ENCODE assay signal across 17 mouse cellular contexts in the genomic region with DNA sequence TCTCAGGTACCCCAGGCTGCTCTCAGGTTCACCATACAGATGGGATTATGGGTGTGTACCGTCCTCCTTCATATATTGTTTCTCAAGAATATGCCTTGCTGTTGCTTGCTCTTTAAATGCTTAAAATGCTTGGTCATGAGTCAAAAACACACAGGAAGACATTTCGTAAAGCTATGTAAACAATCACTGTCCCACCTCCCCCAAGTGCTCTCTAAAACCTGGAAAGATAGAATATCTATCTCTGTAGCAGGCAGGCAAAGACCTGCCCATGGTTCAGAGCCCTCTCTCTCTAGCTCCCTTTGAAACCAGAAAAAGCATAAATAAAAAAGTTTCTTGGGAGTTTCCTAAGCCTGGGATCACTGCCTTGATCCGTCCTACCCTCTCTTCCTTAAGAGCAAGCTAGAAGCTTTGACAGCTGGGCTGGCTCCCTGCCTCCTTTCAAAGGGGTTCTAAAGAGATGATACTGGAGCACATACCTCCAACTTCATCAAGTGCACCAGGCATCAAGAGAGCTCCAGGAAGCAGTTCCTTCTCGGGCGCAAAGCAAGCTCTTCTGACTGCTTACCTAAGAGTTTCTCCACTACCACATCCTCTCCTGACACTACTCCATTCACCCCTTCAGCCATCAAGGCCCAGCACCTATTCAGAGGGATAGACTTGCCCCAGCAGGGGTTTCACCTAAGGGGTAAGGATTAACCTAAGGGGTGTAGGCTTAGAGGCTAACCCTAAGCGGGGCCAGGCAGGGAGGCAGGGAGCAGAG. TPM values are rescaled to one million over a fixed set of nuclear protein-coding genes. Genes with fewer than 3 reads are reported as not detected.
A peak's percentile ranks its signal among the peaks of the same experiment; 100 is the strongest.
DNase-seq lines count a peak whose midpoint lies in the region; ATAC-seq and TF ChIP-seq lines count a peak whose summit lies in the region.
"Had no signal": no experiment of that assay in that cellular context is flagged by ENCODE, and none has a peak within 500 bp of the region (broad histone marks: within the 10 kb centered on the region; RNA-seq: fewer than 3 reads in every experiment).

No protein-coding gene starts in this region.

- no peaks in the 10 kb centered on the region for H3K9me3 ChIP-seq in liver, embryonic 12.5 days (replicated peaks)
- H3K9me3 ChIP-seq in hindbrain, postnatal 0 days (ENCODE audit: low read length): no peaks in the 10 kb centered on the region
- H3K9me3 ChIP-seq: embryonic facial prominence, embryonic 12.5 days; forebrain, embryonic 13.5 days; G1E had no signal

- no peaks in the 10 kb centered on the region for H3K36me3 ChIP-seq in liver, adult 2 months (ENCODE audit: control insufficient read depth, insufficient read depth, low read length)
- H3K36me3 ChIP-seq in liver, embryonic 12.5 days: no peaks in the 10 kb centered on the region
- no peaks in the 10 kb centered on the region for H3K36me3 ChIP-seq in hindbrain, postnatal 0 days (ENCODE audit: insufficient read depth, low read length)
- H3K36me3 ChIP-seq: embryonic facial prominence, embryonic 12.5 days; G1E had no signal

- TF ChIP-seq POLR2A in liver, adult 2 months (IDR thresholded peaks at IDR 0.05; ENCODE audit: extremely low read depth, insufficient read depth, low read length): no peak

- TF ChIP-seq CTCF in liver, adult 2 months (IDR thresholded peaks at IDR 0.05; ENCODE audit: low read depth, low read length): no peak
- no peak for TF ChIP-seq CTCF in hindbrain, postnatal 0 days (IDR thresholded peaks at IDR 0.05; ENCODE audit: low read depth)

- no peak overlapping the region for H3K9ac ChIP-seq in liver, adult 2 months (ENCODE audit: low read depth, low read length)
- H3K9ac ChIP-seq in liver, embryonic 12.5 days: no peak overlapping the region
- H3K9ac ChIP-seq in hindbrain, postnatal 0 days (replicated peaks; ENCODE audit: low read length): no peak overlapping the region
- H3K9ac ChIP-seq: embryonic facial prominence, embryonic 12.5 days; forebrain, embryonic 13.5 days; lung, embryonic 14.5 days had no signal

- H3K27me3 ChIP-seq in liver, adult 2 months (ENCODE audit: control insufficient read depth, insufficient read depth, low read length): no peaks in the 10 kb centered on the region
- no peaks in the 10 kb centered on the region for H3K27me3 ChIP-seq in liver, embryonic 12.5 days (replicated peaks)
- no peaks in the 10 kb centered on the region for H3K27me3 ChIP-seq in hindbrain, postnatal 0 days (ENCODE audit: insufficient read depth, low read length)
- H3K27me3 ChIP-seq: embryonic facial prominence, embryonic 12.5 days; forebrain, embryonic 13.5 days had no signal

- no peak overlapping the region for H3K4me3 ChIP-seq in liver, adult 2 months (ENCODE audit: insufficient read depth, low read depth, low read length)
- no peak overlapping the region for H3K4me3 ChIP-seq in liver, embryonic 12.5 days
- no peak overlapping the region for H3K4me3 ChIP-seq in hindbrain, postnatal 0 days (ENCODE audit: low read length)
- H3K4me3 ChIP-seq: embryonic facial prominence, embryonic 12.5 days; forebrain, embryonic 13.5 days had no signal

- 44% methylated on average over 6 of the region's 6 CpGs for WGBS in liver, adult 2 months
- 57% methylated on average over 6 of the region's 6 CpGs for WGBS in liver, embryonic 12.5 days (ENCODE audit: insufficient replicate concordance)
- WGBS in hindbrain, postnatal 0 days: 75% methylated on average over 6 of the region's 6 CpGs

- peaks cover 13% of the 10 kb centered on the region for H3K4me1 ChIP-seq in liver, adult 2 months (ENCODE audit: control insufficient read depth, insufficient read depth, low read length)
- peaks cover 26% of the 10 kb centered on the region; the same call in 1 of the 2 replicates for H3K4me1 ChIP-seq in liver, embryonic 12.5 days
- peaks cover 11% of the 10 kb centered on the region; the same call in 1 of the 2 replicates for H3K4me1 ChIP-seq in hindbrain, postnatal 0 days (ENCODE audit: insufficient read depth, low read length)
- H3K4me1 ChIP-seq: forebrain, embryonic 13.5 days had no signal

- no peak overlapping the region for H3K4me2 ChIP-seq in liver, embryonic 12.5 days
- no peak overlapping the region for H3K4me2 ChIP-seq in hindbrain, postnatal 0 days (ENCODE audit: low read depth, low read length)
- H3K4me2 ChIP-seq: embryonic facial prominence, embryonic 12.5 days; forebrain, embryonic 13.5 days; lung, embryonic 14.5 days had no signal

- ATAC-seq in liver, embryonic 12.5 days: no peak
- peak; percentile 74 for ATAC-seq in inflammation-experienced regulatory T-cells, adult 6 months
- ATAC-seq in hindbrain, postnatal 0 days: no peak
- no peak for ATAC-seq in megakaryocyte progenitor cell, adult 5-6 weeks (replicated peaks; ENCODE audit: poor library complexity)
- ATAC-seq: forebrain, embryonic 13.5 days had no signal

- DNase-seq in liver, adult 2 months (ENCODE audit: extremely low read depth, low read depth, low spot score): peak; percentile 39
- DNase-seq in T-cell, adult 2 months (ENCODE audit: low spot score): peak; percentile 19
- DNase-seq in thymus, postnatal 14 days: peak; percentile 27
- no peak for DNase-seq in lung, postnatal 4 days
- no peak for DNase-seq in hindbrain, postnatal 0 days (ENCODE audit: low spot score)
- DNase-seq: cerebellum, adult 8-10 months; kidney, adult 18-20 months; lung, embryonic 14.5 days had no signal

- H3K27ac ChIP-seq in liver, adult 2 months (replicated peaks; ENCODE audit: insufficient read depth, low read depth, low read length): no peak overlapping the region
- H3K27ac ChIP-seq in liver, embryonic 12.5 days: no peak overlapping the region
- H3K27ac ChIP-seq in hindbrain, postnatal 0 days: no peak overlapping the region
- H3K27ac ChIP-seq: embryonic facial prominence, embryonic 12.5 days; forebrain, embryonic 13.5 days had no signal

- no peaks in the 10 kb centered on the region for H3K79me2 ChIP-seq in liver, adult 2 months (ENCODE audit: control insufficient read depth, insufficient read depth, low read length)

RNA-seq across cellular contexts. Expression of a gene that starts 1.5 kb away (rescaled TPM):
- total RNA-seq in liver, adult 2 months (2014; rRNA removed): 0.09 and 0.20 TPM in 2 replicates
- 0.04 TPM in 1 of 2 replicates, not detected in the other for polyA plus RNA-seq in liver, adult 2 months (2012; rRNA removed)
- not detected in 2 replicates for polyA plus RNA-seq in liver, embryonic 12.5 days (2016; fragmentation: Nextera tagmentation; extraction: Ambion mirVana)
- 1 to 10 TPM; 2.3 to 5.7 (median 2.6) TPM for polyA plus RNA-seq in inflammation-experienced regulatory T-cells, adult 6 months (2017; shearing (Covaris generic))
- total RNA-seq in hindbrain, postnatal 0 days (2014; rRNA removed): 0.21 TPM in 1 of 2 replicates, not detected in the other
- polyA plus RNA-seq in hindbrain, postnatal 0 days (2015; fragmentation: Nextera tagmentation; extraction: Ambion mirVana): 0.14 and 0.15 TPM in 2 replicates
- total RNA-seq in megakaryocyte progenitor cell, adult 5-6 weeks (2015): not detected in 2 replicates
- not detected in 2 replicates for total RNA-seq in megakaryocyte progenitor cell, adult 5-6 weeks (2017)
- total RNA-seq: gastrocnemius, adult 18-20 months; heart, postnatal 25 days had no signal
- polyA plus RNA-seq: forebrain, embryonic 13.5 days; lung, embryonic 14.5 days; stomach, embryonic 14.5 days had no signal

RNA-seq across cellular contexts. Expression of a gene that starts 31.0 kb away (rescaled TPM):
- not detected in 2 replicates for total RNA-seq in liver, adult 2 months (2014; rRNA removed)
- not detected in 2 replicates for polyA plus RNA-seq in liver, adult 2 months (2012; rRNA removed)
- not detected in 2 replicates for polyA plus RNA-seq in liver, embryonic 12.5 days (2016; fragmentation: Nextera tagmentation; extraction: Ambion mirVana)
- 1 to 10 TPM in 1 of 3 experiments, under 1 TPM in 2; 0.49 to 1.4 (median 0.60) TPM for polyA plus RNA-seq in inflammation-experienced regulatory T-cells, adult 6 months (2017; shearing (Covaris generic))
- 11.8 and 18.8 TPM in 2 replicates for total RNA-seq in hindbrain, postnatal 0 days (2014; rRNA removed)
- 12.3 and 13.9 TPM in 2 replicates for polyA plus RNA-seq in hindbrain, postnatal 0 days (2015; fragmentation: Nextera tagmentation; extraction: Ambion mirVana)
- total RNA-seq in megakaryocyte progenitor cell, adult 5-6 weeks (2015): 0.07 TPM in 1 of 2 replicates, not detected in the other
- not detected in 2 replicates for total RNA-seq in megakaryocyte progenitor cell, adult 5-6 weeks (2017)
- total RNA-seq: heart, postnatal 25 days had no signal
- polyA plus RNA-seq: G1E; lung, embryonic 14.5 days had no signal

RNA-seq across cellular contexts. Expression of a gene that starts 57.3 kb away (rescaled TPM):
- total RNA-seq in liver, adult 2 months (2014; rRNA removed): not detected in 2 replicates
- polyA plus RNA-seq in liver, adult 2 months (2012; rRNA removed): not detected in 2 replicates
- polyA plus RNA-seq in liver, embryonic 12.5 days (2016; fragmentation: Nextera tagmentation; extraction: Ambion mirVana): 0.19 TPM in 1 of 2 replicates, not detected in the other
- under 1 TPM in 1 of 3 experiments, not detected in 2; 0.39 TPM for polyA plus RNA-seq in inflammation-experienced regulatory T-cells, adult 6 months (2017; shearing (Covaris generic))
- total RNA-seq in hindbrain, postnatal 0 days (2014; rRNA removed): 1.2 TPM in 1 of 2 replicates, not detected in the other
- polyA plus RNA-seq in hindbrain, postnatal 0 days (2015; fragmentation: Nextera tagmentation; extraction: Ambion mirVana): 1.3 and 1.4 TPM in 2 replicates
- not detected in 2 replicates for total RNA-seq in megakaryocyte progenitor cell, adult 5-6 weeks (2015)
- total RNA-seq in megakaryocyte progenitor cell, adult 5-6 weeks (2017): not detected in 2 replicates
- total RNA-seq: G1E; gastrocnemius, adult 18-20 months; heart, postnatal 25 days had no signal
- polyA plus RNA-seq: embryonic facial prominence, embryonic 12.5 days; forebrain, embryonic 13.5 days; G1E; lung, embryonic 14.5 days; stomach, embryonic 14.5 days had no signal

Comparison
In these comparisons a context has a peak if more than half of its experiments do, and no peak if none do; other contexts are left out.
1. DNase-seq: peak in liver, adult 2 months (single experiment), T-cell, adult 2 months (single experiment) and thymus, postnatal 14 days (single experiment); none in lung, postnatal 4 days (0 of 2) and hindbrain, postnatal 0 days (single experiment).